Mouse (Mus musculus): ENCODE measurements around the gene Madd.

GRCm38 (mm10) chr2:91198888-91199287 is 15.3 kb upstream of the Madd start:
- TF ChIP-seq POLR2A (IDR thresholded peaks at IDR 0.05; ENCODE audit: borderline replicate concordance, extremely low read depth, insufficient read depth, insufficient read length, poor library complexity, severe bottlenecking) (no peak), CTCF (IDR thresholded peaks at IDR 0.05; ENCODE audit: borderline replicate concordance, extremely low read depth, insufficient read depth, insufficient read length) (no peak)
